Mouse (Mus musculus) urinary bladder, postnatal 36 days (tissue): ENCODE data around the gene Plau.
A peak's percentile ranks its signal among the peaks of the same experiment; 100 is the strongest.

ENCODE experiments used
- DNase-seq, 2 experiments: peaks; one replicate each; pipeline ENCODE4 v3.0.0; 2022; ENCODE audit warnings: low spot score in 2 of 2, mixed read lengths in 1 of 2

The Plau gene

GRCm38 (mm10) chr14:20806116-20806840, 30.2 kb upstream of the Plau start:
- DNase-seq: peak; percentile 63 to 79

GRCm38 (mm10) chr14:20809349-20809748, 27.1 kb upstream of the Plau start:
- no peak for DNase-seq

GRCm38 (mm10) chr14:20809820-20810219, 26.6 kb upstream of the Plau start:
- no peak for DNase-seq

GRCm38 (mm10) chr14:20811236-20811635, 25.2 kb upstream of the Plau start:
- DNase-seq: no peak

- DNase-seq: no peak
These were observed 24.6 kb upstream of the Plau start for GRCm38 (mm10) chr14:20811779-20812406.

- DNase-seq: no peak
These were observed 21.0 kb upstream of the Plau start for GRCm38 (mm10) chr14:20815448-20815847.

GRCm38 (mm10) chr14:20824517-20824916, 11.9 kb upstream of the Plau start:
- no peak for DNase-seq

- no peak for DNase-seq
These were observed 10.9 kb upstream of the Plau start for GRCm38 (mm10) chr14:20825516-20825915.

GRCm38 (mm10) chr14:20827061-20827460, 9.4 kb upstream of the Plau start:
- DNase-seq: no peak

- DNase-seq: no peak
These were observed 9.0 kb upstream of the Plau start for GRCm38 (mm10) chr14:20827491-20827890.

GRCm38 (mm10) chr14:20828524-20828923, 7.9 kb upstream of the Plau start:
- DNase-seq: no peak

- no peak for DNase-seq
These were observed 6.7 kb upstream of the Plau start for GRCm38 (mm10) chr14:20829523-20830366.

GRCm38 (mm10) chr14:20831141-20831910, 5.1 kb upstream of the Plau start:
- DNase-seq: no peak

GRCm38 (mm10) chr14:20831915-20832314, 4.5 kb upstream of the Plau start:
- DNase-seq: no peak

- DNase-seq: no peak
These were observed 2.9 kb upstream of the Plau start for GRCm38 (mm10) chr14:20833525-20833924.

- DNase-seq: no peak
These were observed 2.3 kb upstream of the Plau start for GRCm38 (mm10) chr14:20834136-20834535.

GRCm38 (mm10) chr14:20836905-20837376, 481 bp downstream of the Plau start:
- DNase-seq: no peak

GRCm38 (mm10) chr14:20837681-20838080, 1.2 kb downstream of the Plau start:
- DNase-seq: no peak

- no peak for DNase-seq
These were observed 5.1 kb downstream of the Plau start for GRCm38 (mm10) chr14:20841526-20841925.

- DNase-seq: no peak
These were observed 6.2 kb downstream of the Plau start for GRCm38 (mm10) chr14:20842629-20843028.

- DNase-seq: no peak
These were observed 7.7 kb downstream of the Plau start for GRCm38 (mm10) chr14:20844126-20844525.
